8 mouse cellular contexts compared by ENCODE assay signal in genomic region chr4:149586044-149586782, GRCm38 (mm10). TPM values are rescaled to one million over a fixed set of nuclear protein-coding genes. Genes with fewer than 3 reads are reported as not detected.
DNase-seq lines count a peak whose midpoint lies in the region; ATAC-seq and TF ChIP-seq lines count a peak whose summit lies in the region.

Gene Clstn1, plus strand, starts transcription at chr4:149586468.

- no peak for TF ChIP-seq POLR2A in bone marrow, adult 2 months (IDR thresholded peaks at IDR 0.05; ENCODE audit: borderline replicate concordance, control insufficient read depth, low read depth, low read length)

- WGBS in bone marrow, adult 2 months = 1% methylated on average over 91 of the region's 103 CpGs
- under 1% methylated on average over 74 of the region's 103 CpGs for WGBS in forebrain, embryonic 11.5 days
- 1% methylated on average over 63 of the region's 103 CpGs for WGBS in heart, embryonic 14.5 days
- 2% methylated on average over 54 of the region's 103 CpGs for WGBS in kidney, postnatal 0 days
- 2% methylated on average over 73 of the region's 103 CpGs for WGBS in liver, embryonic 13.5 days (ENCODE audit: insufficient replicate concordance)
- under 1% methylated on average over 62 of the region's 103 CpGs for WGBS in neural tube, embryonic 12.5 days

- peak within 1 kb of the TSS; percentile 32 for H3K4me3 ChIP-seq in bone marrow, adult 2 months (replicated peaks; ENCODE audit: control insufficient read depth, low read depth, low read length)
- peak within 1 kb of the TSS; percentile 92 for H3K4me3 ChIP-seq in forebrain, embryonic 11.5 days (ENCODE audit: low read depth, low read length)
- peak within 1 kb of the TSS; percentile 83 to 88 for H3K4me3 ChIP-seq in heart, embryonic 14.5 days (ENCODE audit: control insufficient read depth in 1 of 2, insufficient read depth in 1 of 2, low read depth in 1 of 2, low read length in 2 of 2)
- peak within 1 kb of the TSS; percentile 95 for H3K4me3 ChIP-seq in kidney, postnatal 0 days (replicated peaks; ENCODE audit: low read depth, low read length)
- H3K4me3 ChIP-seq in liver, embryonic 13.5 days (replicated peaks) = peak within 1 kb of the TSS; percentile 64
- H3K4me3 ChIP-seq in neural tube, embryonic 12.5 days = peak within 1 kb of the TSS; percentile 93

- H3K4me2 ChIP-seq in forebrain, embryonic 11.5 days (ENCODE audit: low read depth, low read length, severe bottlenecking) = peak within 1 kb of the TSS; percentile 99
- H3K4me2 ChIP-seq in heart, embryonic 14.5 days (ENCODE audit: low read length) = peak within 1 kb of the TSS; percentile 99
- peak within 1 kb of the TSS; percentile 99 for H3K4me2 ChIP-seq in kidney, postnatal 0 days (ENCODE audit: low read length)
- peak within 1 kb of the TSS; percentile 74 for H3K4me2 ChIP-seq in liver, embryonic 13.5 days
- peak within 1 kb of the TSS; percentile 96 for H3K4me2 ChIP-seq in neural tube, embryonic 12.5 days (replicated peaks)

- peak; percentile 92 for DNase-seq in forebrain, embryonic 11.5 days (ENCODE audit: low spot score)
- DNase-seq in kidney, postnatal 0 days (ENCODE audit: low spot score) = peak; percentile 74
- no peak for DNase-seq in liver, embryonic 13.5 days
- peak; percentile 31 to 33 for DNase-seq in urinary bladder, postnatal 36 days (ENCODE audit: low spot score in 2 of 2)

- H3K36me3 ChIP-seq in forebrain, embryonic 11.5 days (ENCODE audit: control insufficient read depth, insufficient read depth, low read length) = no peaks in the 10 kb centered on the region
- H3K36me3 ChIP-seq in heart, embryonic 14.5 days (ENCODE audit: control insufficient read depth, insufficient read depth, low read length) = no peaks in the 10 kb centered on the region
- H3K36me3 ChIP-seq in kidney, postnatal 0 days (ENCODE audit: insufficient read depth, low read length) = no peaks in the 10 kb centered on the region
- H3K36me3 ChIP-seq in liver, embryonic 13.5 days = no peaks in the 10 kb centered on the region
- H3K36me3 ChIP-seq in neural tube, embryonic 12.5 days = no peaks in the 10 kb centered on the region

- H3K27ac ChIP-seq in bone marrow, adult 2 months (ENCODE audit: control insufficient read depth, insufficient read depth, low read depth, low read length, poor library complexity) = no peak within 1 kb of the TSS
- H3K27ac ChIP-seq in forebrain, embryonic 11.5 days (ENCODE audit: low read depth, low read length) = no peak within 1 kb of the TSS
- no peak within 1 kb of the TSS for H3K27ac ChIP-seq in heart, embryonic 14.5 days (replicated peaks in 1 of 2; ENCODE audit: control insufficient read depth in 1 of 2, insufficient read depth in 1 of 2, low read depth in 2 of 2, low read length in 2 of 2)
- no peak within 1 kb of the TSS for H3K27ac ChIP-seq in kidney, postnatal 0 days
- H3K27ac ChIP-seq in liver, embryonic 13.5 days = no peak within 1 kb of the TSS
- peak within 1 kb of the TSS; percentile 79 for H3K27ac ChIP-seq in neural tube, embryonic 12.5 days

- peaks cover 4% of the 10 kb centered on the region; the same call in 1 of the 2 replicates for H3K27me3 ChIP-seq in forebrain, embryonic 11.5 days (ENCODE audit: control insufficient read depth, insufficient read depth, low read length)
- H3K27me3 ChIP-seq in heart, embryonic 14.5 days (ENCODE audit: control insufficient read depth, insufficient read depth, low read length) = peaks cover 60% of the 10 kb centered on the region
- 0 out of 2 replicates have a peak, but pooled peaks cover 4% of the 10 kb centered on the region for H3K27me3 ChIP-seq in kidney, postnatal 0 days (ENCODE audit: insufficient read depth, low read length)
- H3K27me3 ChIP-seq in liver, embryonic 13.5 days = peaks cover 74% of the 10 kb centered on the region
- H3K27me3 ChIP-seq in neural tube, embryonic 12.5 days (replicated peaks) = peaks cover 3% of the 10 kb centered on the region; the same call in 1 of the 2 replicates

- TF ChIP-seq CTCF in bone marrow, adult 2 months (IDR thresholded peaks at IDR 0.05; ENCODE audit: control insufficient read depth, insufficient read depth, low read length) = no peak
- TF ChIP-seq CTCF in kidney, postnatal 0 days (IDR thresholded peaks at IDR 0.05; ENCODE audit: low read depth) = 0 out of 2 replicates have a peak, but pooled peaks have one; percentile 1

- no peaks in the 10 kb centered on the region for H3K4me1 ChIP-seq in bone marrow, adult 2 months (ENCODE audit: control insufficient read depth, insufficient read depth, low read length)
- H3K4me1 ChIP-seq in forebrain, embryonic 11.5 days (replicated peaks; ENCODE audit: control insufficient read depth, insufficient read depth, low read length) = peaks cover 9% of the 10 kb centered on the region; the same call in 1 of the 2 replicates
- peaks cover 6 to 7% of the 10 kb centered on the region in 2 experiments; a peak in 3 of 4 replicates for H3K4me1 ChIP-seq in heart, embryonic 14.5 days (ENCODE audit: control insufficient read depth in 2 of 2, insufficient read depth in 2 of 2, low read length in 2 of 2)
- peaks cover 13% of the 10 kb centered on the region; the same call in 1 of the 2 replicates for H3K4me1 ChIP-seq in kidney, postnatal 0 days (replicated peaks; ENCODE audit: insufficient read depth, low read length)
- H3K4me1 ChIP-seq in liver, embryonic 13.5 days (replicated peaks) = peaks cover 17% of the 10 kb centered on the region; the same call in 1 of the 2 replicates
- H3K4me1 ChIP-seq in neural tube, embryonic 12.5 days = peaks cover 15% of the 10 kb centered on the region; the same call in 1 of the 2 replicates

- peak within 1 kb of the TSS; percentile 92 for H3K9ac ChIP-seq in forebrain, embryonic 11.5 days (ENCODE audit: low read length)
- H3K9ac ChIP-seq in heart, embryonic 14.5 days (ENCODE audit: low read length) = peak within 1 kb of the TSS; percentile 82
- peak within 1 kb of the TSS; percentile 87 for H3K9ac ChIP-seq in kidney, postnatal 0 days (ENCODE audit: low read depth, low read length)
- H3K9ac ChIP-seq in liver, embryonic 13.5 days = peak within 1 kb of the TSS; percentile 57
- H3K9ac ChIP-seq in neural tube, embryonic 12.5 days = peak within 1 kb of the TSS; percentile 94

- peak; percentile 69 for ATAC-seq in CD4-positive, CD25-positive, alpha-beta regulatory T cell, adult 4 months
- peak; percentile 81 for ATAC-seq in forebrain, embryonic 11.5 days (replicated peaks; ENCODE audit: low FRiP score)
- peak; percentile 57 for ATAC-seq in heart, embryonic 14.5 days (ENCODE audit: insufficient number of reproducible peaks, insufficient read depth, low FRiP score, low read depth)
- peak; percentile 74 for ATAC-seq in kidney, postnatal 0 days (replicated peaks; ENCODE audit: low FRiP score, low read depth)
- ATAC-seq in liver, embryonic 13.5 days (ENCODE audit: low read depth) = 0 out of 2 replicates have a peak, but pooled peaks have one; percentile 45
- peak; percentile 80 for ATAC-seq in neural tube, embryonic 12.5 days (ENCODE audit: low FRiP score, low read depth)

- no peaks in the 10 kb centered on the region for H3K9me3 ChIP-seq in forebrain, embryonic 11.5 days (ENCODE audit: control insufficient read depth, low read length)
- no peaks in the 10 kb centered on the region for H3K9me3 ChIP-seq in heart, embryonic 14.5 days (ENCODE audit: control insufficient read depth, low read length)
- no peaks in the 10 kb centered on the region for H3K9me3 ChIP-seq in kidney, postnatal 0 days (replicated peaks; ENCODE audit: low read length)
- H3K9me3 ChIP-seq in liver, embryonic 13.5 days (replicated peaks) = no peaks in the 10 kb centered on the region
- H3K9me3 ChIP-seq in neural tube, embryonic 12.5 days = no peaks in the 10 kb centered on the region

RNA-seq across cellular contexts. Expression of gene Clstn1, which starts in this region (rescaled TPM):
- 1 to 10 TPM; 4.4 to 5.4 TPM for polyA plus RNA-seq in CD4-positive, CD25-positive, alpha-beta regulatory T cell, adult 4 months (2017; shearing (Covaris generic))
- polyA plus RNA-seq in bone marrow, adult 2 months (2011; ENCODE audit: insufficient read depth, insufficient read length, low replicate concordance, missing spikeins) = 3.9 and 6.3 TPM in 2 replicates
- 48.1 and 48.4 TPM in 2 replicates for polyA plus RNA-seq in forebrain, embryonic 11.5 days (2014; fragmentation: Nextera tagmentation; extraction: Ambion mirVana)
- polyA plus RNA-seq in heart, embryonic 14.5 days (2014; fragmentation: Nextera tagmentation; extraction: Ambion mirVana) = 18.2 and 18.5 TPM in 2 replicates
- 40.7 and 43.9 TPM in 2 replicates for polyA plus RNA-seq in kidney, postnatal 0 days (2015; fragmentation: Nextera tagmentation; extraction: Ambion mirVana)
- 2.6 and 2.9 TPM in 2 replicates for polyA plus RNA-seq in liver, embryonic 13.5 days (2015; fragmentation: Nextera tagmentation; extraction: Ambion mirVana)
- polyA plus RNA-seq in neural tube, embryonic 12.5 days (2016; fragmentation: Nextera tagmentation; extraction: Ambion mirVana) = 133 and 138 TPM in 2 replicates

Comparison
In these comparisons a context has a peak if more than half of its experiments do, and no peak if none do; other contexts are left out.
1. H3K4me3 ChIP-seq: peak in every context shown above with its lines; median percentile 95 in kidney, postnatal 0 days; 93 in neural tube, embryonic 12.5 days; 92 in forebrain, embryonic 11.5 days; 86 in heart, embryonic 14.5 days; 64 in liver, embryonic 13.5 days; 32 in bone marrow, adult 2 months.